Mouse (Mus musculus) ovary, adult 18-20 months (tissue): ENCODE data around the gene Tiparp.

Experiments used
- DNase-seq: peaks from one replicate; pipeline ENCODE4 v3.0.0; 2022; ENCODE audit warnings: low spot score, mixed read lengths

Tiparp gene

GRCm38 (mm10) chr3:65529471-65530215 is 1.4 kb downstream of the Tiparp start:
- peak; percentile 55 for DNase-seq

- DNase-seq: no peak
Observed at GRCm38 (mm10) chr3:65533014-65533413, 4.8 kb downstream of the Tiparp start.

GRCm38 (mm10) chr3:65533598-65533997 is 5.4 kb downstream of the Tiparp start:
- no peak for DNase-seq

GRCm38 (mm10) chr3:65534488-65534887 is 6.3 kb downstream of the Tiparp start:
- no peak for DNase-seq

GRCm38 (mm10) chr3:65535087-65535761 is 7.0 kb downstream of the Tiparp start:
- DNase-seq: no peak

GRCm38 (mm10) chr3:65537288-65537687 is 9.1 kb downstream of the Tiparp start:
- DNase-seq: no peak

- no peak for DNase-seq
Observed at GRCm38 (mm10) chr3:65540906-65541551, 12.8 kb downstream of the Tiparp start.

GRCm38 (mm10) chr3:65541552-65541935 is 13.3 kb downstream of the Tiparp start:
- no peak for DNase-seq

- DNase-seq: no peak
Observed at GRCm38 (mm10) chr3:65549785-65550184, 21.6 kb downstream of the Tiparp start.

- DNase-seq: no peak
Observed at GRCm38 (mm10) chr3:65551065-65551464, 22.9 kb downstream of the Tiparp start.

GRCm38 (mm10) chr3:65554633-65555032 is 26.4 kb downstream of the Tiparp start:
- DNase-seq: no peak

GRCm38 (mm10) chr3:65558679-65559078 is 30.5 kb downstream of the Tiparp start:
- DNase-seq: no peak

GRCm38 (mm10) chr3:65562212-65562611 is 34.0 kb downstream of the Tiparp start:
- no peak for DNase-seq

- DNase-seq: no peak
Observed at GRCm38 (mm10) chr3:65562694-65563093, 34.5 kb downstream of the Tiparp start.

- DNase-seq: no peak
Observed at GRCm38 (mm10) chr3:65563926-65564624, 35.9 kb downstream of the Tiparp start.

GRCm38 (mm10) chr3:65565632-65566300 is 37.6 kb downstream of the Tiparp start:
- no peak for DNase-seq

GRCm38 (mm10) chr3:65569941-65570340 is 41.7 kb downstream of the Tiparp start:
- no peak for DNase-seq

GRCm38 (mm10) chr3:65573516-65573915 is 45.3 kb downstream of the Tiparp start:
- DNase-seq: no peak

- no peak for DNase-seq
Observed at GRCm38 (mm10) chr3:65577602-65578001, 49.4 kb downstream of the Tiparp start.

- DNase-seq: no peak
Observed at GRCm38 (mm10) chr3:65579260-65579921, 51.2 kb downstream of the Tiparp start.

- DNase-seq: peak; percentile 17
Observed at GRCm38 (mm10) chr3:65581596-65581995, 53.4 kb downstream of the Tiparp start.
